Mouse (Mus musculus) c-Kit-negative CD71-positive TER-119-positive erythroid progenitor cells, embryonic 14.5 days (primary cell): ENCODE measurements around the gene Ifi206.

Source experiments
- DNase-seq: peaks from one replicate; pipeline ENCODE4 v3.0.0-alpha.2; 2013; ENCODE audit warnings: low read depth, low spot score

Ifi206 gene

GRCm38 (mm10) chr1:173418936-173419621 is 71.8 kb downstream of the Ifi206 start:
- no peak for DNase-seq

- no peak for DNase-seq
Measured at GRCm38 (mm10) chr1:173418516-173418915, 72.3 kb downstream of the Ifi206 start.
